Mouse (Mus musculus) midbrain, embryonic 16.5 days (tissue): ENCODE results near the gene Zfp879. TPM values are rescaled to one million over a fixed set of nuclear protein-coding genes. Genes with fewer than 3 reads are reported as not detected.

Experiments
- ATAC-seq: fragments of 200-750 bp; cut with Nextera tagmentation; 2 replicates; pipeline ENCODE4 v1.8.0; 2017; ENCODE audit warnings: moderate TSS enrichment
- H3K27ac ChIP-seq: fragments of 300-500 bp; sonication (generic); 2 replicates; pipeline ENCODE4 v1.5.1; 2014; ENCODE audit warnings: mild to moderate bottlenecking, low read length, mixed read lengths
- H3K27me3 ChIP-seq: fragments of 300-500 bp; sonication (generic); 2 replicates; pipeline ENCODE4 v1.6.1; 2014; ENCODE audit warnings: low read depth, low read length, mixed read lengths; ENCODE audit not compliant: control insufficient read depth, insufficient read depth
- H3K36me3 ChIP-seq: fragments of 300-500 bp; sonication (generic); 2 replicates; pipeline ENCODE4 v1.6.1; 2014; ENCODE audit warnings: mild to moderate bottlenecking, low read length, moderate library complexity, mixed read lengths; ENCODE audit not compliant: control insufficient read depth, insufficient read depth
- H3K4me1 ChIP-seq: fragments of 300-500 bp; sonication (generic); 2 replicates; pipeline ENCODE4 v1.6.1; 2014; ENCODE audit warnings: mild to moderate bottlenecking, low read length, mixed read lengths; ENCODE audit not compliant: control insufficient read depth, insufficient read depth
- H3K4me2 ChIP-seq: fragments of 300-500 bp; sonication (generic); 2 replicates; pipeline ENCODE4 v1.6.1; 2014; ENCODE audit warnings: mild to moderate bottlenecking, low read length, mixed read lengths
- H3K4me3 ChIP-seq: fragments of 300-500 bp; sonication (generic); 2 replicates; pipeline ENCODE4 v1.5.1; 2014; ENCODE audit warnings: low read depth, mild to moderate bottlenecking, low read length, moderate library complexity, mixed read lengths
- H3K9ac ChIP-seq: fragments of 300-500 bp; sonication (generic); 2 replicates; pipeline ENCODE4 v1.6.1; 2014; ENCODE audit warnings: low read depth, low read length, mixed read lengths
- H3K9me3 ChIP-seq: fragments of 300-500 bp; sonication (generic); replicated peaks from 2 replicates; pipeline ENCODE4 v1.6.1; 2014; ENCODE audit warnings: mild to moderate bottlenecking, low read length, mixed read lengths; ENCODE audit not compliant: control insufficient read depth, poor library complexity, severe bottlenecking
- WGBS: fragments of 180-500 bp; shearing (Covaris S2); extraction: QIAGEN DNeasy Blood & Tissue Kit; methylation state at CpG from one replicate; pipeline ENCODE4 v1.1.7; 2014; 5-methylcytosine and 5-hydroxymethylcytosine counted together
- polyA plus RNA-seq: library from polyadenylated mRNA; unstranded; fragments of >200 nt; fragmentation: Nextera tagmentation; extraction: Ambion mirVana; gene quantifications from 2 replicates; pipeline ENCODE4 v1.2.1, GENCODE M21; 2015

Zfp879 gene
- polyA plus RNA-seq, 1 experiment from 2014 or later = 2.3 TPM

DNA sequence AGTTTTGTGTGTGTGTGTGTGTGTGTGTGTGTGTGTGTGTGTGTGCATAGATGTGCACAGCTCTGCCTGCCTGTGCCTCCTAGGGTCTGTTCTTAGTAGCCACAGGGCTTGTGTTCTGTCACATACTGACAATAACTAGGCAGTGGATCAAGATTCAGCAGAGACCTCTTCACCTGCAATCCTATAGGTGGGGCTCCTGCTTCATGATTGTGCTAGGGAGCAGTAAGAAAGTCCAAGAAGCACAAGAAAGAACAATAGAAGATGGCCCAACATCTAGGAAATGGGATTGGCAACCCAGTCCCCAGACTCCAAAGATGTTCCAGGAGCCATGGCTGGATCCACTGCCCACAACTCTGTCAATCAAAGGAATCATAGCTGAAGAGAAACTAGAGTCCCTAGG, 42.5 kb downstream of the Zfp879 start:
- Histone ChIP-seq H3K9ac (no peak overlapping the region), H3K27ac (no peak overlapping the region), H3K9me3 (no peaks in the 10 kb centered on the region), H3K4me1 (no peaks in the 10 kb centered on the region), H3K27me3 (no peaks in the 10 kb centered on the region), H3K4me3 (no peak overlapping the region), H3K36me3 (no peaks in the 10 kb centered on the region), H3K4me2 (no peak overlapping the region)
- no peak for ATAC-seq

DNA sequence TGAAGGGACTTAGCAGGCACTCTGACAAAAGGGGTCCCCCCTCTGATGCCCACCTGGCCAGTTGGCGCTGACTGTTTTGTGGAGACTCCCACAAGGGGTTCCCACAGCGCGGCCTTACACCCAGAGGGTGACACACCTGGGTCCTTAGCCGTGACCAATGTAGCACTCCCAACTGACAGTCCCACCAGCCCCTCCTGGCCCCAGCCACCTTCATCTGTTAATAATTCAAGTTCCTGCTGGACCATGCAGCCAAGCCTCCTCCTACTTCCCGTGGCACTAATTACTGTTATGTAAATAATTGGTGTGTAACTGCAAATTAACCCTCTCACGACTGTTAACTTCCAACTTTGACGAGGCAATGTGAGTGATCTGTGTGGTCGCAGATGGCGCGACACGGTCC, 43.7 kb downstream of the Zfp879 start:
- Histone ChIP-seq H3K4me1 (no peaks in the 10 kb centered on the region), H3K4me2 (no peak overlapping the region), H3K4me3 (no peak overlapping the region), H3K9ac (no peak overlapping the region), H3K27ac (no peak overlapping the region), H3K27me3 (no peaks in the 10 kb centered on the region), H3K36me3 (no peaks in the 10 kb centered on the region), H3K9me3 (no peaks in the 10 kb centered on the region)
- WGBS = 82% methylated on average over 11 of the region's 11 CpGs
- no peak for ATAC-seq

Other genes with a start within 250 kb of the Zfp879 start
- gene Adamts2, start 239.5 kb downstream of the Zfp879 start, polyA plus RNA-seq = 3.8 and 4.0 TPM in 2 replicates
- 63.5 TPM in 2 replicates for gene Zfp354c, start 13.8 kb downstream of the Zfp879 start, polyA plus RNA-seq
- not detected in 2 replicates for gene Grm6, start 9.1 kb upstream of the Zfp879 start, polyA plus RNA-seq
- gene Zfp454, start 46.1 kb upstream of the Zfp879 start, polyA plus RNA-seq = 12.7 and 14.0 TPM in 2 replicates
- gene Zfp2, start 74.6 kb upstream of the Zfp879 start, polyA plus RNA-seq = 52.5 and 56.4 TPM in 2 replicates
- gene Zfp354b, start 90.1 kb upstream of the Zfp879 start, polyA plus RNA-seq = 4.9 and 6.1 TPM in 2 replicates
- gene 4933414I15Rik, start 102.2 kb upstream of the Zfp879 start, polyA plus RNA-seq = not detected in 2 replicates
- not detected in 2 replicates for gene Prop1, start 112.2 kb upstream of the Zfp879 start, polyA plus RNA-seq
- gene Olfr1378, start 125.0 kb upstream of the Zfp879 start, polyA plus RNA-seq = not detected in 2 replicates
- not detected in 2 replicates for gene Olfr1377, start 140.4 kb upstream of the Zfp879 start, polyA plus RNA-seq
- gene Olfr51, start 162.0 kb upstream of the Zfp879 start, polyA plus RNA-seq = not detected in 2 replicates
- gene Olfr54, start 172.7 kb upstream of the Zfp879 start, polyA plus RNA-seq = not detected in 2 replicates
- gene Olfr1375, start 206.6 kb upstream of the Zfp879 start, polyA plus RNA-seq = not detected in 2 replicates
- 14.7 and 16.3 TPM in 2 replicates for gene Zfp354a, start 217.7 kb upstream of the Zfp879 start, polyA plus RNA-seq